17 mouse cellular contexts compared by ENCODE assay signal in genomic region chr17:4381896-4382685, GRCm38 (mm10).
A peak's percentile ranks its signal among the peaks of the same experiment; 100 is the strongest.
DNase-seq lines count a peak whose midpoint lies in the region; ATAC-seq and TF ChIP-seq lines count a peak whose summit lies in the region.
"Had no signal": no experiment of that assay in that cellular context is flagged by ENCODE, and none has a peak within 500 bp of the region (broad histone marks: within the 10 kb centered on the region; RNA-seq: fewer than 3 reads in every experiment).

No protein-coding gene starts in this region.

- H3K27ac ChIP-seq in gastrocnemius, adult 2 months: 0 out of 2 replicates have a peak overlapping the region, but pooled peaks have one; percentile 31
- peak overlapping the region; percentile 97 for H3K27ac ChIP-seq in layer of hippocampus, adult 2 months
- H3K27ac ChIP-seq in left cerebral cortex, adult 2 months: peak overlapping the region; percentile 78
- H3K27ac ChIP-seq in hindbrain, postnatal 0 days: no peak overlapping the region
- H3K27ac ChIP-seq: forebrain, embryonic 13.5 days; hindbrain, embryonic 15.5 days; macrophage; midbrain, embryonic 13.5 days had no signal

- DNase-seq in gastrocnemius, adult 2 months: no peak
- no peak for DNase-seq in gastrocnemius, postnatal 25 days
- peak; percentile 23 to 44 for DNase-seq in layer of hippocampus, adult 2 months (ENCODE audit: low spot score in 2 of 2)
- peak; percentile 8 to 15 for DNase-seq in left cerebral cortex, adult 2 months (ENCODE audit: extremely low spot score in 1 of 2, low spot score in 2 of 2)
- DNase-seq in hindbrain, postnatal 0 days (ENCODE audit: low spot score): no peak
- DNase-seq in lung, adult 2 months: no peak
- no peak for DNase-seq in adrenal gland, adult 18-20 months (ENCODE audit: low spot score in 2 of 2)
- DNase-seq: adrenal gland, adult 2 months; cerebellum, adult 8-10 months; embryo, embryonic 11 days; kidney, adult 2 months; kidney, postnatal 25 days had no signal

- no peak for TF ChIP-seq POLR2A in lung, adult 2 months (IDR thresholded peaks at IDR 0.05; ENCODE audit: borderline replicate concordance, extremely low read depth, low read depth, low read length)

- H3K4me2 ChIP-seq in hindbrain, postnatal 0 days (ENCODE audit: low read depth, low read length): no peak overlapping the region
- H3K4me2 ChIP-seq: forebrain, embryonic 13.5 days; heart, embryonic 11.5 days; hindbrain, embryonic 15.5 days; midbrain, embryonic 13.5 days had no signal

- 70% methylated on average over 13 of the region's 13 CpGs for WGBS in hindbrain, postnatal 0 days
- WGBS in lung, adult 2 months: 76% methylated on average over 13 of the region's 13 CpGs

- no peak for ATAC-seq in hindbrain, postnatal 0 days
- ATAC-seq: forebrain, embryonic 13.5 days; midbrain, embryonic 13.5 days had no signal

- no peak for TF ChIP-seq CTCF in gastrocnemius, adult 2 months (IDR thresholded peaks at IDR 0.05)
- no peak for TF ChIP-seq CTCF in layer of hippocampus, adult 2 months (conservative IDR thresholded peaks at IDR 0.05)
- no peak for TF ChIP-seq CTCF in left cerebral cortex, adult 2 months (IDR thresholded peaks at IDR 0.05)
- no peak for TF ChIP-seq CTCF in hindbrain, postnatal 0 days (IDR thresholded peaks at IDR 0.05; ENCODE audit: low read depth)
- no peak for TF ChIP-seq CTCF in lung, adult 2 months (IDR thresholded peaks at IDR 0.05; ENCODE audit: insufficient read depth, low read length)

- no peaks in the 10 kb centered on the region for H3K27me3 ChIP-seq in hindbrain, postnatal 0 days (ENCODE audit: insufficient read depth, low read length)
- H3K27me3 ChIP-seq: forebrain, embryonic 13.5 days; hindbrain, embryonic 15.5 days; midbrain, embryonic 13.5 days had no signal

- no peaks in the 10 kb centered on the region for H3K9me3 ChIP-seq in hindbrain, postnatal 0 days (ENCODE audit: low read length)
- H3K9me3 ChIP-seq: forebrain, embryonic 13.5 days; hindbrain, embryonic 15.5 days; midbrain, embryonic 13.5 days had no signal

- no peaks in the 10 kb centered on the region for H3K4me1 ChIP-seq in hindbrain, postnatal 0 days (ENCODE audit: insufficient read depth, low read length)
- no peaks in the 10 kb centered on the region; the same call in 1 of the 2 replicates for H3K4me1 ChIP-seq in lung, adult 2 months (ENCODE audit: control insufficient read depth, insufficient read depth, low read length)
- H3K4me1 ChIP-seq: forebrain, embryonic 13.5 days; hindbrain, embryonic 15.5 days; midbrain, embryonic 13.5 days had no signal

- no peak overlapping the region for H3K9ac ChIP-seq in hindbrain, postnatal 0 days (replicated peaks; ENCODE audit: low read length)
- H3K9ac ChIP-seq: forebrain, embryonic 13.5 days; hindbrain, embryonic 15.5 days; midbrain, embryonic 13.5 days had no signal

- H3K4me3 ChIP-seq in gastrocnemius, adult 2 months: no peak overlapping the region
- no peak overlapping the region for H3K4me3 ChIP-seq in layer of hippocampus, adult 2 months
- no peak overlapping the region for H3K4me3 ChIP-seq in left cerebral cortex, adult 2 months
- H3K4me3 ChIP-seq in hindbrain, postnatal 0 days (ENCODE audit: low read length): no peak overlapping the region
- no peak overlapping the region for H3K4me3 ChIP-seq in lung, adult 2 months (replicated peaks; ENCODE audit: extremely low read depth, low read depth, low read length)
- H3K4me3 ChIP-seq: forebrain, embryonic 13.5 days; hindbrain, embryonic 15.5 days; midbrain, embryonic 13.5 days had no signal

- intact Hi-C loops in gastrocnemius, adult 2 months (cut with DNase I): no loop called here
- intact Hi-C loops in left cerebral cortex, adult 2 months (cut with DNase I): loop anchor here (1.0 to 10.0 kb wide), 2 partner anchors 83 to 523 kb away; no protein-coding TSS in a partner anchor

- H3K36me3 ChIP-seq in hindbrain, postnatal 0 days (ENCODE audit: insufficient read depth, low read length): no peaks in the 10 kb centered on the region
- H3K36me3 ChIP-seq: hindbrain, embryonic 15.5 days; midbrain, embryonic 13.5 days had no signal

Comparison
In these comparisons a context has a peak if more than half of its experiments do, and no peak if none do; other contexts are left out.
1. DNase-seq: peak in layer of hippocampus, adult 2 months (2 of 2) and left cerebral cortex, adult 2 months (2 of 2); none in gastrocnemius, adult 2 months (single experiment), gastrocnemius, postnatal 25 days (single experiment), hindbrain, postnatal 0 days (single experiment), lung, adult 2 months (single experiment) and adrenal gland, adult 18-20 months (0 of 2).